Mouse (Mus musculus): ENCODE data around the gene Arhgap25.
"Not testable (repeated sequence)": the region's sequence is repeated elsewhere in the genome, so short reads cannot be mapped to it uniquely, and the experiment has no call there.

Gene Arhgap25

GRCm38 (mm10) chr6:87535651-87536050 lies 2.6 kb upstream of the Arhgap25 start:
- no peak for DNase-seq (ENCODE audit: inconsistent ontology term)

GRCm38 (mm10) chr6:87534855-87535575 lies 2.0 kb upstream of the Arhgap25 start:
- DNase-seq (ENCODE audit: inconsistent ontology term) = no peak

- DNase-seq (ENCODE audit: inconsistent ontology term) = no peak
These were observed 1.5 kb downstream of the Arhgap25 start for GRCm38 (mm10) chr6:87531456-87532015.

- DNase-seq (ENCODE audit: inconsistent ontology term) = no peak
These were observed 2.7 kb downstream of the Arhgap25 start for GRCm38 (mm10) chr6:87530386-87530785.

- no peak for DNase-seq (ENCODE audit: inconsistent ontology term)
These were observed 5.1 kb downstream of the Arhgap25 start for GRCm38 (mm10) chr6:87527846-87528557.

GRCm38 (mm10) chr6:87527366-87527765 lies 5.7 kb downstream of the Arhgap25 start:
- DNase-seq (ENCODE audit: inconsistent ontology term) = no peak

- no peak for DNase-seq (ENCODE audit: inconsistent ontology term)
These were observed 7.9 kb downstream of the Arhgap25 start for GRCm38 (mm10) chr6:87525126-87525525.

GRCm38 (mm10) chr6:87524281-87524680 lies 8.8 kb downstream of the Arhgap25 start:
- DNase-seq (ENCODE audit: inconsistent ontology term) = no peak

GRCm38 (mm10) chr6:87523736-87524135 lies 9.3 kb downstream of the Arhgap25 start:
- DNase-seq (ENCODE audit: inconsistent ontology term) = no peak

GRCm38 (mm10) chr6:87523085-87523484 lies 10.0 kb downstream of the Arhgap25 start:
- DNase-seq (ENCODE audit: inconsistent ontology term) = no peak

GRCm38 (mm10) chr6:87522236-87522635 lies 10.8 kb downstream of the Arhgap25 start:
- DNase-seq (ENCODE audit: inconsistent ontology term) = no peak

- not testable (repeated sequence) for DNase-seq (ENCODE audit: inconsistent ontology term)
These were observed 11.4 kb downstream of the Arhgap25 start for GRCm38 (mm10) chr6:87521705-87522104.

GRCm38 (mm10) chr6:87520572-87520971 lies 12.5 kb downstream of the Arhgap25 start:
- DNase-seq (ENCODE audit: inconsistent ontology term) = no peak

- DNase-seq (ENCODE audit: inconsistent ontology term) = no peak
These were observed 13.2 kb downstream of the Arhgap25 start for GRCm38 (mm10) chr6:87519809-87520208.

GRCm38 (mm10) chr6:87518622-87519021 lies 14.4 kb downstream of the Arhgap25 start:
- DNase-seq (ENCODE audit: inconsistent ontology term) = no peak

- DNase-seq (ENCODE audit: inconsistent ontology term) = no peak
These were observed 15.2 kb downstream of the Arhgap25 start for GRCm38 (mm10) chr6:87517753-87518409.

- DNase-seq (ENCODE audit: inconsistent ontology term) = no peak
These were observed 18.7 kb downstream of the Arhgap25 start for GRCm38 (mm10) chr6:87514321-87514720.

GRCm38 (mm10) chr6:87513046-87513767 lies 19.9 kb downstream of the Arhgap25 start:
- peak; percentile 29 for DNase-seq (ENCODE audit: inconsistent ontology term)

- DNase-seq (ENCODE audit: inconsistent ontology term) = peak; percentile 39
These were observed 22.1 kb downstream of the Arhgap25 start for GRCm38 (mm10) chr6:87510999-87511398.

GRCm38 (mm10) chr6:87509806-87510205 lies 23.3 kb downstream of the Arhgap25 start:
- no peak for DNase-seq (ENCODE audit: inconsistent ontology term)

- DNase-seq (ENCODE audit: inconsistent ontology term) = no peak
These were observed 28.2 kb downstream of the Arhgap25 start for GRCm38 (mm10) chr6:87504875-87505274.

GRCm38 (mm10) chr6:87503976-87504375 lies 29.1 kb downstream of the Arhgap25 start:
- no peak for DNase-seq (ENCODE audit: inconsistent ontology term)
